Mouse (Mus musculus): ENCODE results near the gene Aldh6a1.

Gene Aldh6a1

DNA sequence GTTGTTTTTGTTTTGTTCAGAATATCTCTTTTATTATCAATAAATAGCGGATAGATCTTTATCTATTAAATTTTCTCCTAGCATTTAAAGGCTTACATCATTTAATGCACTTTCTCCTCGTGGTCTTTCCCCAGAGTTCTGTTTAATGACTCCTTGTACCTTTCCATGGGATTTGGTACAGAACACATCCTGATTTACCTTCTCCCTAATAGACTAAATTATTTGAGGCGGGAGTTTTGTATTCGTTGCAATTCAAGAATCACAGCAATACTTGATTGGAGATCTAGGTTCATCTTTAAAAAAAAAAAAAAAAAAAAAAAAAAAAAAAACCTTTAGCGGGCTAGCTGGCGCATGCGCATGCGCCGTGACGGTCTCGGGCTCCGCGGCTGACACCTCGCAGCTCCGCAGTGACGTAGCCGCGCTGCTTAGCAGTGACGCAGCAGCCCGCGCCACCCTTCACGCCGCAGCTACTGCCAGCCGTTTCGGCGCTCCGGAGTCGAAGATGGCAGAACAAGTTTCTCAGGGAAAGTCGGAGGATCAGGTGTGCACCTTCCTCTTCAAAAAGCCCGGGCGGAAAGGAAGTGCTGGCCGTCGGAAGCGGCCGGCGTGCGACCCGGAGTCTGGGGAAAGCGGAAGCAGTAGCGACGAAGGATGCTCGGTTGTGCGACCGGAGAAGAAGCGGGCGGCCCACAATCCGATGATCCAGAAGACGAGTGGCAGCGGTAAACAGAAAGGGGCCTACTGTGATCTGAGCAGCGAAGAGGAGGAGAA is 33.8 kb downstream of the Aldh6a1 start, which contains the start of gene Rnf113a2:
Rnf113a2 (plus strand) TSS at position 363 of the 771 bp plus-strand sequence.
- peak; percentile 65 for DNase-seq (ENCODE audit: low spot score)

DNA sequence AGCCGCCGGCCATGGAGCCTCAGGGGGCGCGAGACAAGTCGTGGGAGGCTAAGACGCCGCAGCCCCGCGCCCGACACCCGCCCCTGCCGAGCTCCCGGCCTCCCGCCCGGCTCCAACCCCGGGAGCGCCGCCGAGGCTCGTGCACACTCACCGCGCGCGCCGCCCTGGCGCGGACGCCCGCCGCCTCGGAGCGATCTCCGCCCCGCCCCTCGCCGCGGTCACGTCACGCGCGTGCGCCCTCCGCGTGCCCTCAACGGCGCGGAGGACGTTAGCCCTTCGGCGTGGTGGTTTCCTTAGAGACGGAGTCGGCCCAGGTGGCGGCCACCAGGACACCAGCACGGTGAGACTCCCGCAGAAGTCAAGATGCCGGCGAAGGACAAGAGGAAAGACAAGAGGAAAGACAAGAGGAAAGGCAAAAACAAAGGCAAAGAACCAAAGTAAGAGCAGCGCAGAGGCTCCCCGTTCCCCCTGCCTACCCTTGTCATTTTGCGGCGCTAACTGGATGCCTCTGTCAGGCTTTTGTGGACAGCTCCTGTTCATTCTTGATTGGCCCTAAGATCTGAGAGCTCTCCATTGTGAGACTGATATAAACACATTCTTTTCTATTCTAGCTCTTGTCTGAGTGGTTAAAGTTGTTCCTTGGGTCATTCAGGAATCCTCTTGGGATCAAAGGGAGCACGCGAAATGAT is 41.8 kb downstream of the Aldh6a1 start, which contains the start of the genes Entpd5 and Bbof1:
Entpd5 (minus strand) TSS at position 211 of the 689 bp plus-strand sequence.
Bbof1 (plus strand) TSS at position 253 of the 689 bp plus-strand sequence.
- DNase-seq (ENCODE audit: low spot score) = peak; percentile 86

DNA sequence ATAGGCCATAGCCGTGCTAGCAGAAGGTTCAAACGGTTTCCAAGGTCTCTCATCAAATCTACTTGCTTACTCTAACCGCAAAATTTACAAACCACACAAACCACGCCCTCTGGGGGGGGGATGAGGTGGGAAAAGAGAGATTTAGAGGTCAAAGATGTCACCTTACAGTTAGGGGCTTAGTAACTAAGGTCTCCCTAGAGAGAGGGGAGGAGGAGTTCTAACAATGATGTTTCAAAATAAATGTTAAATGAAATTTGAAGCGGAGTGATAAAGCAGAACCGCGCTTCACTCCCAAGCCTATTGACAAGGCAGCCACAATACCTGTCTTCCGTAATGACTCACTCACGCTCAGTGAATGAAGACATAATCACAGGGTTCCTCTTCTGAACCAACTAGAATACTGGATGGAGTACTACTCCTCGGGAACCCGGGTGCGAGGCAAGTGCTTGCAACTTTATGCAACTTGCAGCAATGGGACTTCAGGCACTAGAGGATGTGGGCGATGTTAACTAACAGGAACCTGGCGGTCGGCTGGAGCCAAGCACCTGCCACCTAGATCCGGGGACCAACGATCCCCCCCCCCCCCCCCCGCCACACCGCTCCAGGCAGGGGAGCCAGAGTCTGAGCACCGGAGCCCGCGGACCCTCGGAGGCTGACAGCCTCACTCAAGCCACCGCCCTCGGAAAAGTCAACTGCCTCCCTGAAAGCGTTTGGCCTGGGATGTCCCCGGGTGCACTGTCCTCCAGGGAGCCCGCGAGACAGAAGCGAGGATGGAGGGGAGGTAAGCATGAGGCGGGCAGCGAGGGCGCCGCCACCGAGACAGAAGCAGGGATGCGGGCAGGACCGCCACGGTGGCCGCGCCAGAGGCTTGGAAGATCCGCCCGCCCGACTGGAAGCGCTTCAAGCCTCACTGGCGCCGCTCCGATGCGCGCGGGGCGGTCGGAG is 42.7 kb downstream of the Aldh6a1 start:
- DNase-seq (ENCODE audit: low spot score) = no peak

DNA sequence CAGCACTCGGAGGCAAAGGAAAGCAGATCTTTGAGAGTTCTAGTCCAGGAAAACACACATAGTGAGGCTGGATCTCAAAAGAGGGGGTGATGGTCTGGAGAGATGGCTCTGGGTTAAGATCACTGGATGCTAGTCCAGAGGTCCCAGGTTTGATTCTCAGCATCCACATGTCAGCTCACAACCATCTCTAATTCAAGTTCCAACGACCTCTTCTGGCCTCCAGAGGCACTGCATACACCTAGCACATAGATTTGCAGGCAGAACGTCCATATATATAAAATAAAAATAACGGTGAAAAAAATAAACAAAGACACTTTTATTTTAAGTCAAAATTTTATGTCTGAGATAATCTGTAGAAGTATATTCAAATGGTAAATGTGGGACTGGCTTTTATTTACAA is 43.5 kb downstream of the Aldh6a1 start:
- no peak for DNase-seq (ENCODE audit: low spot score)

DNA sequence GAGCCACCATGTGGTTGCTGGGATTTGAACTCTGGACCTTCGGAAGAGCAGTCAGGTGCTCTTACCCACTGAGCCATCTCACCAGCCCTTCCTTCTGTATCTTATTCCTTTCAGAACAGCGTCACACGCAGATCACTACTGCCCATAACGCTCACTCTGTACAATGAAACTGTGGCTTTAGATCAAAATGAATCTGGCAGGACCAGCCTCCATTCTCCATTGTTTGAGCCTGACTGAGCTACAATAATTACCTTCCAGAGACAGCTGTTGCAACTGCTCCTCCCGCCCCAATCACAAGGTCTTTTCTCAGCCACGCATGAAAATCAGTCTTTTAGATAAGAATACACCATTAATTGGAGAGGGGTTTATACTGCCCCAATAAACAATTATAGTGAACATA is 46.3 kb downstream of the Aldh6a1 start:
- DNase-seq (ENCODE audit: low spot score) = no peak

DNA sequence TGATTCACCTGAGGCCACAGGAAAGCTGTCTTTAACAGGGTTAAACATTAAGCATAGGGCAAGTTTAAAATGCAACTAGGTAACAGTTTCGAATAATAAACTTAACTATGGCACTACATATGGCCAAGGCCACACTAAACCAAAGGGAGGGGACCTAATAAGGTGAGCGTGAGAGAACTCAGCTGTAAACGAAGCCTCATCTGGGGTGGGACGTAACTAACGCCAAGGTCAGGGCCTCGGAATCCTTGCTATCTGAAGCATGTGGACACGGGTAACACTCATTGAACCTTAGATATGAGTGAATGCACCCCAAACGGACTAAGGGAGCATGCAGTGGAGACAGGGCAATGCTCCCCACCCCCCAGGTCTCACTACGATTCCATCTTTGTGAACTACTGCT is 47.9 kb downstream of the Aldh6a1 start:
- DNase-seq (ENCODE audit: low spot score) = no peak

DNA sequence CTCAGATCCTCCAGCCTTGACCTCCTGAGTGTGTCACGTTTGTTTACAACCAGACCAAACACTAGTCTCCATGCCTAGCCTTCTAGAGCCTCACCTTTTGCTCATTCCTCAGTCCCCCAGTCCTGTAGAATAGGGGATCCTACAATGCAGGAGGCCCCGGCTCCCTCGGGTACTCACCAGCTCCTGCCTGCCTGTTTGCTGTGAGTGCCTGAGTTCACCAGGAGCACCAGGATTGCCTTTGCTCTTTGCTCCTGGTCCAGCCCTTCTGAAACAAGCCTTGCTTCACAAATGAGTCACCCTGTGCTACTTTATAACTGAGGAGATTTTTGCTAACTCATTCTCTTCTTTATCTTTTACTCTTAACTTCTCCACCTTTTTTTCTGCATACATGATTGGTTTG is 50.2 kb downstream of the Aldh6a1 start:
- no peak for DNase-seq (ENCODE audit: low spot score)

DNA sequence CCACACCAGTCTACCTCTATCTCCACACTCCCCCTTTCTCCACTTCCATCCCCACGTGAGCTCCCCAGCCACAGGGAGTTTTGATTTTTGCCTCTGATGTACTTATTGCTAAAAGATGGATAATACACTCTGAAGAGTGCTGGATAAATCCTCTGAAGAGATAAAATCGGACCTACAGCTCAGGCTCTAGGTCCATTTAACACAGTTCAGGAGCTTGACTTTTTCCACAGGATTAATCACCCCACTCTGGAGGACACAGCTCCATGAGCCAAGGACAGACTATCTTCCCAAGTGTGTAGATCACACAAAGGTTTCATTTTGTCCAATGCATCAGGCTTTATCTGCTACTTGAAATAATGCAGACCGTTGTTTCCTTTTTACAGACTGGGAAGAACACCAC is 50.7 kb downstream of the Aldh6a1 start:
- DNase-seq (ENCODE audit: low spot score) = no peak

DNA sequence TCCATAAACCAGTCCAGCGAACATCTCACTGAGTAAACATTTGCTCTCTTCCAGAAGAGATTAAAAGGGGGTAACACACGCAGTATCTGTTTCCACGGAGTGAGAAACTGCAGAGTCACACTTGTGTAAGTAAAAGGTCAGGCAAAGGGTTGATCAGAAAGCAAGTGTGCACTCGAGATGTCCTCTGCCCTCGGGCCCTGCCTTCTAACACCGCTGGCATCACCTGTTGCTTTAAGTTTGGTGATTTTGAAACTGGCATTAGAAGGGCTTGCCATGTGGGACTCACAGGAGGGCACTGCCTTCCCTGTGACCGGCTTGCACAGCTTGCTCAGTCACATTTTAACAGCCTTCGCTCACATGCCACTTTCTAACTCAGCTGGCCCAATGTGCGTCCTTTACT is 51.1 kb downstream of the Aldh6a1 start:
- no peak for DNase-seq (ENCODE audit: low spot score)

DNA sequence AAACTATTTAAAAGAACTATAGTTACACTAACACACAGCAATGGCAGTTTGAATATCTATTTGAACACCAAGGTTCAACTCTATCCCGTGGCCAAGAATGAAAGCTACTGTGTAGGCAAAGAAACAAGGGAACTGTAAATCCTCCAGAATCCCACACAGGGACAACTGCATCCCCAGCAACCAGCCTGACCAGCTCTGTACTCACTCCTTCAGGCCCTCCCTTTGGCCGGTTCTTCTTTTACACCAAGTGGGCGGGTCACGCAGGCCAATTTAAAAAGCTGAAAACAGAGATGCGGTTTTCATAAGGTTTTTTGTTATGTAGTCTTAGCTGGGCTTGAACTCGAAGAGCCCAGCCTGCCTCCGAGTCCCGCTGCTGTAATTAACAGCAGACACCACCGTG is 51.7 kb downstream of the Aldh6a1 start:
- no peak for DNase-seq (ENCODE audit: low spot score)

DNA sequence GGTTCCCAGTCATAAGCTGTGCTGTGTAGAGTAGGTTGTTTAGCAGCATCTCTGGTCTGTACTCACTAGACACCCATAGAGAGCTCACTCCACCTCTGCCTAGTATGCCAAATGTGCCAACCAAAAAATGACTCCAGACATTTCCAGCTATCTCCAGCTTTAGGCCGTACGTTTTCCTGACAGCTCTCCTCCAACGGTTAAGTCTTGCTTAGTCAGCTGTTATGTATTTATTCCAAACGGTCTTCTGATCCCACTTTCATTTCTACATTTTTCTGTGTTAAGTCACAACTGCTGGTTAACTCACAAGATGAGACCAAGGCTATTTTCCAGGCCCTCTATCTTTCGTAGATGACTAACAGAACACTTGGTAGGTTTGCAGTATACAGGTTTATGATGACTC is 52.2 kb downstream of the Aldh6a1 start:
- no peak for DNase-seq (ENCODE audit: low spot score)

DNA sequence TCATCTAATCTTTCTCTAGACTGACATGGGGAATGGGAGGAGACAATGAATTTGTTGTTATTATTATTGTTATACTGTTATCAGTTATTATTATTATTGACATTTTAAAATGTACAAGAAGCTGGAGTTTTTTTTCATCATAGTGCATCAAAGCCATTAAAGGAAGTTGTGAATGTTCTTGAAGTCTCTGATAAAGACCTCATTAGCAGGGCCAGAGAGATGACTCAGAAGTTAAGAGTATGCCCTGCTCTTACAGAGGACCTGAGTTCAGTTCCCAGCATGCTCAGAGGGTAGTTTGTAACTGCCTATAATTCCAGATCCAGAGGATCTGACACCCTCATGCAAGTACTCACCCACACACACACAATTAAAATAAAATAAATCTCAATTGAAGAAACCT is 53.1 kb downstream of the Aldh6a1 start:
- no peak for DNase-seq (ENCODE audit: low spot score)

DNA sequence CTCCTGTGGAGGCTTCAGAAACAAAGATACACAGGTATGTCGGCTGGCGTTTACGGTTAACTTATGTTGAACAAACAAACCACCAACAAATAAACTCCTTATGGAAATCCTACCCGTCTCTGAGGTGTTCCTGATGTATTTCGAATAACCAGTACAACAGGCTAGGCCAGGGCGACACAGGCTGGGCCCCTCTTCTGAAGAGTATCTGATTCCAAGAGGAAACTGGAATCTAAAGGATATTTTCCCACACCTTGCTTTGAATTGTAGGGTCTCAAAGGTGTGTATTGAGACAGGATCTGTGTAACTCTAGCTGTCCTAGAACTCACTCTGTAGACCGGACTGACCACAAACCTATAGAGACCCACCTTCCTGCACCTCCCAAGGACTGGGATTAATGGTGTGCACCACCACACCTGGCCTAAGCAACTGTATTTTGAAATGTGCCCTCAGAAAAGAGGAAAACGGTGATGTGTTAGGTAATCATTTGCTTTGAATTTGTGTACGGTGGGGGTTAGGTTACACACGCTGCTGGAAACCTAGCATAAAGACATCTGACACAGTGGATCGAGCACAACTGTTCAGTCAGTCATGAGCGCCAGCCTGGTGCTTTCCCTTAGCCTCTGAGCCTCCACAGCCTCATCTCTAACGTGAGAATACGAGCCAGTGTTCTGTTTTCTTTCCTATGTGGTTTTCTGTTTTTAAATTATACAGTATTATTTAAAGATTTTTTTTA is 53.7 kb downstream of the Aldh6a1 start:
- DNase-seq (ENCODE audit: low spot score) = no peak

DNA sequence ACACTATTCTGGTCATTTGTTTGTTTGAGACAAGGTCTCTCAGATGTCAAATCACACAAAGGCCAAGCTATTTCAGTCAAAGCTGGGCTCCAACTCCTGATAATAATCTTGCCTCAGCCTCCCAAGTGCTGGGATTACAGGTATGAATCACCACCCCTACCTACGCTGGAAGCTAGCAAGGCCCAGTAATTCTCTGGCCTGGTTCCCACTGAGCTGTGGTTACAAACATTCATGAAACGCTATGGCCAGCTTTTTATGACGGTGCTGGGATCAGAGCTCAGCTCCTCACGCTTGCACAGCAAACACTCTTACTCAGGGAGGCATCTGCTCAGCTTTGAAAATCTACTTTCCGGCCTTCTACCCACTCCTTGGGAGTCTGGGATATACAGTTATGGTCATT is 57.0 kb downstream of the Aldh6a1 start:
- no peak for DNase-seq (ENCODE audit: low spot score)

DNA sequence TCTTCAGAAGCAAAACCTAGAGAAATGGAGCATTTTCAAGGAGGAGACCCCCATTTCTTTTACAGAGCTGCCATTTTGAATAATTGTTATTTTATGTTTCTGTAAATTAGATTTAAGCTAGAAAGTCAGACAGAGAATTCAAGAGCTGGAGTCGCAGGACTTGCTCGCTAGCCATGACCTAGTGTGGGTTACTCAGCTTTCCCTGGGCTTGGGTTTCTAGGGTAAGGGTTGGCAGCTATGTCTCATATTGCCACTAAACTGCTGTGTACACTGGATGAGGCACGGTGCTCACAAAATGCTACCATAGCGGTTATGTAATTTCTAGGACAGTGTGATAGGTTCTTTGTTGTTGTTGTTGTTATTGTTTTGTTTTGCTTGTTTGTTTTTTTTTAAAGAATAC is 58.1 kb downstream of the Aldh6a1 start:
- DNase-seq (ENCODE audit: low spot score) = no peak

DNA sequence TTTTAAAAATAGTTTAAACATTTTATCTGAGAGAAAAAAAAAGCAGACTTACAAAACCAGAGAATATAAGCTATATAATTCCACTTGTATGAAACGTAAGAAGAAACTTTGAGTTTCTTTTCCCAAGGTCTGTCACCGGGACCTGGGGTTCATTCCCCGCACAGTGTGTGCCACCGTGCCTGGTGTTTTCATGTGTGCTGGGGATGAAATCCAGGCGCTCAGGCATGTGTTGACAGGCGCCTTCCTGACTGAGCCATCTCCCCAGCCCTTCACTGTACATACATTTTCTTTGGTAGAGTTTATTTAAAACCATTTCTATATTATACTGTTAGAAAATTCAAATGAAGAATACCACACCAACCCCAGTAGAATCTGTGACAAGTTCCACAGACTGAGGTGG is 60.5 kb downstream of the Aldh6a1 start:
- DNase-seq (ENCODE audit: low spot score) = no peak

DNA sequence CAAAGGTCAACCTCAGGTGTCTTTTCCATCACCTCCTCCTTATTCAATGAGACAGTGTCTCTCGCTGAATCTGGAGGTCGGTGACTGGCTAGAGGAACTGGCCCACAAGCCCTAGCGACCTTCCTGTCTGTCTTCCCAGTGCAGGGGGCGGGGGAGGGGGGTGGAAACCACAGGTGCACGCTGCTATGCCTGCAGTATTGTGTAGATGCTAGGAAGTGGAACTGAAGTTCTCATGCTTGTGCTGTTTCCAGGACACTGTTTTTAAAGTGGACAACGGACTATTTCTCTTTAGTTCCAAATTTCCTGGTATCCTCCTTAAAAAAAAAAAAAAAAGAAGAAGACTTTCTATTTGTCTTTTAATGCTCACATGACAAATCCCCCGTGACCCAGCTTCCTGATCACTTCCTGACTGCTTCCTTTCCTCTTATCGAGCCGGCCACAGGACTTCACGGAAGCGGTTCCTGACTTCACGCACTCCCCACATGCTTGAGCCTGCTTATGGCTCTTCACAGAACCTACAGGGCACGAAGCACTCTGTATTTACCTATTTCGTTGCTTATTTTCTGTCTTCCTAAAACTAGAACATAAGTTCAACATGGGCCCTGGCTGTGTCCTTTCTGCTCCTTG is 61.9 kb downstream of the Aldh6a1 start:
- no peak for DNase-seq (ENCODE audit: low spot score)

DNA sequence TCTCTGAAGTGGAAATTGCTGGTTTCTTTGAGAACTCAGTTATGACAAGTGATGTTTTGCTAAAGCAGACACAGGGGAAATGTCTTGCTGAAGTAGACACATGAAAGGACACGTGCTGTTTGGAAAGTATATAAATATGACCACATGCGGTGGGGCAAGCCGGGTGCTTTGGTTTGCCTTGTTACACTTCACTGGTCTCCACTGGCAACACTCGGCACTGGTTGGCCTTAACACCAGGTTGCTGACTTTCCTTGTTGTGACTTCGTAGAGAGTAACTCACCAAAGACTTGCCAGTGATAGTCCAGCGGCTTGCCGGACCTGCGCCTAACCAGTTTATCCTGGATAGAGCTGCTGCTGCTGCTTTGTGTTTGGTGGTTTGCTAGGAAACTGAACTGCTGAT is 62.7 kb downstream of the Aldh6a1 start:
- no peak for DNase-seq (ENCODE audit: low spot score)

DNA sequence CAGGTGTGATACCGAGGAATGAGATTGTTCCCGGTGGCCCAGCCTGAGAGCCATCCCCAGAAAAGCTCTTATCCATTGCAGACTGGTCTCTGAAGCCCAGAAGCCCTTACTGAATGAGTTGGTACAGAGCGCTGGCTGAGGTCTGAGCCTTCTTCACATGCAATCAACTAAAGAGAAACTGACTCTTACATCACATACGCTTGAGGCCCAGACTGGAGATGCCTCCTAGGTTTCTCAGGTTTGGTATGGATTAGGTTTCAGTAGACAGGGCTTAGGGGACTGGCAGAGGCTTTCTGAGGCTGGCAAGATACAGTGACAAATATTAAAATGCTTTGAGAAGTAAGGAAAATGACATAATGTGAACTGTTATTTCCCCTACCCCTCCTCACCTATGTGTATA is 65.4 kb downstream of the Aldh6a1 start:
- DNase-seq (ENCODE audit: low spot score) = no peak

DNA sequence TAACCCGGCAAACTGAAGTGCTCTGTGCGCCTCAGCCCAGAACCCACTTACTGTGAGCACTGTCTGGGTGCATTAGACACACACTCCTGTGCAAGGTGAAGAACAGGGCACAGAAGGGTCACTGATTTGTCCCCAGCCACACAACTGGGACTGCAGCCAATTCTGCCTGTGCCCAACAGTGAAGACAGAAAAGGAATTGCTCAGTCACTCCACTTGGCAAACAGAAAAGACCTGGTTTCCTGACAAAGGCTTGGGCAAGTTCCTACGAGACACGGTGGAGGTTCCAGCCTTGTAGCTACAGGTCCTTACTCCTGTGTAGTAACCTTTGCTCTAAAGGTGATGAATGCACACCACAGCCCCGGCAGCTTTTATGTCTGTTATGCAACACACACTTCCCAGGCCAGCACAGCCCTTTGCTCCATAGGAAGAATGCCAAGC is 66.1 kb downstream of the Aldh6a1 start:
- no peak for DNase-seq (ENCODE audit: low spot score)

DNA sequence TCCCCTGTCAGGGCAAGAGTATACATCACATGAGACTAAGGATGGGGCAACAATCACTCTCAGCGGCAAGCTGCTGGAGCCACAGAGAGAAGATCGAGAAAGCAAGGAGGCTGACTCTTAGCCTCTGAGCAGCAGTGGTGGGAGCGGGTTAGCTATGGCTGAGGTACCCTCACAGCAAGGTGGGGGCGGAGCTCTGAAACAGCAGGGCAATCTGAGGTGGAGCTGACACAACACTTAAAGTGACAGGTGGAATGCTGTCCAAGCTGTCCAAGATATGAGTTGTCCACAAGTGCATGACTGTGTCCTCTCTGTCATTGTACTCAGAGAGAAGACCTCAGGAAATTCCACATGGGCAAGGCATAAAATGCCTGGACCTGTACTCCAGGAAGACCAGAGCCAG is 68.4 kb downstream of the Aldh6a1 start:
- no peak for DNase-seq (ENCODE audit: low spot score)

Measured in ovary, postnatal 14 days (tissue).